Mouse (Mus musculus) lung, adult 2 months (tissue): Measurements from ENCODE around the gene Epb41l4b. TPM values are rescaled to one million over a fixed set of nuclear protein-coding genes. Genes with fewer than 3 reads are reported as not detected.

Source experiments
- DNase-seq: peaks from one replicate; pipeline ENCODE4 v3.0.0; 2022
- H3K4me1 ChIP-seq: fragments of 200-500 bp; 2 replicates; pipeline ENCODE4 v1.6.1; 2011; ENCODE audit warnings: low read length; ENCODE audit not compliant: control insufficient read depth, insufficient read depth
- H3K4me3 ChIP-seq: fragments of 200-500 bp; replicated peaks from 2 replicates; pipeline ENCODE3; 2011; ENCODE audit warnings: low read depth, mild to moderate bottlenecking, control low read depth, low read length; ENCODE audit errors: extremely low read depth
- CTCF ChIP-seq: fragments of 200-500 bp; IDR thresholded peaks from 2 replicates; pipeline ENCODE4 v1.5.1; 2011; ENCODE audit warnings: mild to moderate bottlenecking, low read length, control low read depth; ENCODE audit not compliant: insufficient read depth
- POLR2A ChIP-seq: fragments of 200-500 bp; IDR thresholded peaks from 2 replicates; pipeline ENCODE4 v1.6.1; 2011; ENCODE audit warnings: low read depth, mild to moderate bottlenecking, control low read depth, low read length, borderline replicate concordance; ENCODE audit errors: extremely low read depth
- WGBS: fragments of 180-500 bp; shearing (Covaris S2); methylation state at CpG from one replicate; pipeline ENCODE4 v1.1.7; 2018; 5-methylcytosine and 5-hydroxymethylcytosine counted together
- polyA plus RNA-seq: library from polyadenylated mRNA; depleted of rRNA; stranded (reverse); fragments of >200 nt; gene quantifications from 2 replicates; pipeline ENCODE4 v1.2.3, GENCODE M21; 2012

Epb41l4b gene
- polyA plus RNA-seq, 1 experiment, result 28.9 TPM

GRCm38 (mm10) chr4:57097411-57097810, 45.8 kb downstream of the Epb41l4b start:
- TF ChIP-seq CTCF (no peak), POLR2A (no peak)
- no peak for DNase-seq
- 92% methylated on average over 4 of the region's 4 CpGs for WGBS
- Histone ChIP-seq H3K4me1 (no peaks in the 10 kb centered on the region), H3K4me3 (no peak overlapping the region)

GRCm38 (mm10) chr4:57095569-57095968, 47.7 kb downstream of the Epb41l4b start:
- Histone ChIP-seq H3K4me3 (no peak overlapping the region), H3K4me1 (no peaks in the 10 kb centered on the region)
- no peak for TF ChIP-seq CTCF
- no peak for TF ChIP-seq POLR2A
- DNase-seq, result no peak

GRCm38 (mm10) chr4:57091363-57091762, 51.9 kb downstream of the Epb41l4b start:
- no peak for TF ChIP-seq CTCF
- no peak for DNase-seq
- Histone ChIP-seq H3K4me1 (no peaks in the 10 kb centered on the region), H3K4me3 (no peak overlapping the region)
- 60% methylated on average over 12 of the region's 12 CpGs for WGBS

GRCm38 (mm10) chr4:57088301-57088700, 54.9 kb downstream of the Epb41l4b start:
- H3K4me3 ChIP-seq, result no peak overlapping the region
- H3K4me1 ChIP-seq, result no peaks in the 10 kb centered on the region
- WGBS, result 68% methylated on average over 4 of the region's 4 CpGs
- DNase-seq, result no peak
- TF ChIP-seq POLR2A, result no peak
- TF ChIP-seq CTCF, result no peak

GRCm38 (mm10) chr4:57085750-57086400, 57.4 kb downstream of the Epb41l4b start:
- TF ChIP-seq POLR2A (no peak), CTCF (no peak)
- WGBS, result 59% methylated on average over 10 of the region's 10 CpGs
- no peak for DNase-seq
- no peaks in the 10 kb centered on the region; the same call in 1 of the 2 replicates for H3K4me1 ChIP-seq
- no peak overlapping the region for H3K4me3 ChIP-seq

GRCm38 (mm10) chr4:57083653-57084052, 59.6 kb downstream of the Epb41l4b start:
- TF ChIP-seq POLR2A (no peak), CTCF (no peak)
- 64% methylated on average over 11 of the region's 11 CpGs for WGBS
- Histone ChIP-seq H3K4me3 (no peak overlapping the region), H3K4me1 (no peaks in the 10 kb centered on the region; the same call in 1 of the 2 replicates)
- DNase-seq, result no peak

GRCm38 (mm10) chr4:57082775-57083428, 60.3 kb downstream of the Epb41l4b start:
- Histone ChIP-seq H3K4me3 (no peak overlapping the region), H3K4me1 (no peaks in the 10 kb centered on the region; the same call in 1 of the 2 replicates)
- DNase-seq, result no peak
- TF ChIP-seq POLR2A, result no peak
- no peak for TF ChIP-seq CTCF
- WGBS, result 53% methylated on average over 10 of the region's 10 CpGs

- no peaks in the 10 kb centered on the region; the same call in 1 of the 2 replicates for H3K4me1 ChIP-seq
- no peak for DNase-seq
- WGBS, result 53% methylated on average over 7 of the region's 7 CpGs
- no peak for TF ChIP-seq CTCF
- no peak for TF ChIP-seq POLR2A
- no peak overlapping the region for H3K4me3 ChIP-seq
Observed at GRCm38 (mm10) chr4:57081463-57081862, 61.8 kb downstream of the Epb41l4b start.

- no peaks in the 10 kb centered on the region for H3K4me1 ChIP-seq
- no peak for TF ChIP-seq POLR2A
- no peak for TF ChIP-seq CTCF
- WGBS, result 76% methylated on average over 7 of the region's 7 CpGs
Observed at GRCm38 (mm10) chr4:57073843-57074242, 69.4 kb downstream of the Epb41l4b start.

GRCm38 (mm10) chr4:57073174-57073573, 70.1 kb downstream of the Epb41l4b start:
- no peak for DNase-seq
- Histone ChIP-seq H3K4me3 (no peak overlapping the region), H3K4me1 (no peaks in the 10 kb centered on the region)
- TF ChIP-seq POLR2A (no peak), CTCF (no peak)
- WGBS, result 73% methylated on average over 14 of the region's 14 CpGs

More at GRCm38 (mm10) chr4:57073843-57074242, 69.4 kb downstream of the Epb41l4b start:
- no peak for DNase-seq
- H3K4me3 ChIP-seq, result no peak overlapping the region
